Mouse (Mus musculus): Measurements from ENCODE around the gene Zfp566. TPM values are rescaled to one million over a fixed set of nuclear protein-coding genes. Genes with fewer than 3 reads are reported as not detected.
A peak's percentile ranks its signal among the peaks of the same experiment; 100 is the strongest.

The Zfp566 gene
- polyA plus RNA-seq, 1 experiment from 2014 or later: 12.8 TPM

GRCm38 (mm10) chr7:30099297-30099696 is 9.0 kb upstream of the Zfp566 start:
- WGBS: 94% methylated on average over 13 of the region's 13 CpGs
- Histone ChIP-seq H3K27ac (ENCODE audit: low read depth, low read length) (no peak overlapping the region), H3K4me3 (ENCODE audit: low read depth, low read length) (no peak overlapping the region), H3K36me3 (ENCODE audit: control insufficient read depth, insufficient read depth, low read length) (peaks cover 34% of the 10 kb centered on the region), H3K4me2 (ENCODE audit: low read depth, low read length, severe bottlenecking) (no peak overlapping the region), H3K4me1 (replicated peaks; ENCODE audit: control insufficient read depth, insufficient read depth, low read length) (peaks cover 4% of the 10 kb centered on the region; the same call in 1 of the 2 replicates), H3K27me3 (ENCODE audit: control insufficient read depth, insufficient read depth, low read length) (no peaks in the 10 kb centered on the region), H3K9ac (ENCODE audit: low read length) (no peak overlapping the region), H3K9me3 (ENCODE audit: control insufficient read depth, low read length) (peaks cover 17% of the 10 kb centered on the region)
- no peak for ATAC-seq (replicated peaks; ENCODE audit: low FRiP score)
- DNase-seq (ENCODE audit: low spot score): no peak

GRCm38 (mm10) chr7:30095551-30096125 is 5.3 kb upstream of the Zfp566 start:
- H3K9ac ChIP-seq (ENCODE audit: low read length): peak overlapping the region; percentile 96
- DNase-seq (ENCODE audit: low spot score): no peak

GRCm38 (mm10) chr7:30094646-30095429 is 4.5 kb upstream of the Zfp566 start, which contains the start of gene Zfp260:
Gene Zfp260, plus strand, starts transcription at chr7:30094777.
- under 1% methylated on average over 26 of the region's 26 CpGs for WGBS
- peak; percentile 78 for ATAC-seq (replicated peaks; ENCODE audit: low FRiP score)

More at GRCm38 (mm10) chr7:30095551-30096125, 5.3 kb upstream of the Zfp566 start:
- Histone ChIP-seq H3K4me1 (replicated peaks; ENCODE audit: control insufficient read depth, insufficient read depth, low read length) (peaks cover 9% of the 10 kb centered on the region; the same call in 1 of the 2 replicates), H3K27ac (ENCODE audit: low read depth, low read length) (no peak overlapping the region; the same call in 1 of the 2 replicates), H3K4me3 (ENCODE audit: low read depth, low read length) (peak overlapping the region; percentile 60), H3K9me3 (ENCODE audit: control insufficient read depth, low read length) (no peaks in the 10 kb centered on the region), H3K27me3 (ENCODE audit: control insufficient read depth, insufficient read depth, low read length) (no peaks in the 10 kb centered on the region), H3K4me2 (ENCODE audit: low read depth, low read length, severe bottlenecking) (peak overlapping the region; percentile 62), H3K36me3 (ENCODE audit: control insufficient read depth, insufficient read depth, low read length) (peaks cover 8% of the 10 kb centered on the region; the same call in 1 of the 2 replicates)
- no peak for ATAC-seq (replicated peaks; ENCODE audit: low FRiP score)
- WGBS: 10% methylated on average over 5 of the region's 5 CpGs

GRCm38 (mm10) chr7:30093918-30094415 is 3.6 kb upstream of the Zfp566 start:
- 70% methylated on average over 6 of the region's 6 CpGs for WGBS
- peaks cover 5% of the 10 kb centered on the region; the same call in 1 of the 2 replicates for H3K36me3 ChIP-seq (ENCODE audit: control insufficient read depth, insufficient read depth, low read length)
- no peaks in the 10 kb centered on the region for H3K9me3 ChIP-seq (ENCODE audit: control insufficient read depth, low read length)
- peaks cover 13% of the 10 kb centered on the region for H3K4me1 ChIP-seq (replicated peaks; ENCODE audit: control insufficient read depth, insufficient read depth, low read length)
- H3K4me2 ChIP-seq (ENCODE audit: low read depth, low read length, severe bottlenecking): peak overlapping the region; percentile 62; the same call in 1 of the 2 replicates
- no peak for DNase-seq (ENCODE audit: low spot score)
- H3K4me3 ChIP-seq (ENCODE audit: low read depth, low read length): peak overlapping the region; percentile 60
- H3K9ac ChIP-seq (ENCODE audit: low read length): peak overlapping the region; percentile 96
- ATAC-seq (replicated peaks; ENCODE audit: low FRiP score): no peak
- no peak overlapping the region for H3K27ac ChIP-seq (ENCODE audit: low read depth, low read length)
- H3K27me3 ChIP-seq (ENCODE audit: control insufficient read depth, insufficient read depth, low read length): no peaks in the 10 kb centered on the region

More at GRCm38 (mm10) chr7:30094646-30095429, 4.5 kb upstream of the Zfp566 start, which contains the start of gene Zfp260:
- Histone ChIP-seq H3K27ac (ENCODE audit: low read depth, low read length) (peak within 1 kb of the TSS; percentile 97), H3K36me3 (ENCODE audit: control insufficient read depth, insufficient read depth, low read length) (peaks cover 5% of the 10 kb centered on the region; the same call in 1 of the 2 replicates), H3K4me1 (replicated peaks; ENCODE audit: control insufficient read depth, insufficient read depth, low read length) (peaks cover 9% of the 10 kb centered on the region; the same call in 1 of the 2 replicates), H3K9ac (ENCODE audit: low read length) (peak within 1 kb of the TSS; percentile 96), H3K4me2 (ENCODE audit: low read depth, low read length, severe bottlenecking) (peak within 1 kb of the TSS; percentile 62), H3K27me3 (ENCODE audit: control insufficient read depth, insufficient read depth, low read length) (no peaks in the 10 kb centered on the region), H3K9me3 (ENCODE audit: control insufficient read depth, low read length) (no peaks in the 10 kb centered on the region), H3K4me3 (ENCODE audit: low read depth, low read length) (peak within 1 kb of the TSS; percentile 60)
- peak; percentile 96 for DNase-seq (ENCODE audit: low spot score)

DNA sequence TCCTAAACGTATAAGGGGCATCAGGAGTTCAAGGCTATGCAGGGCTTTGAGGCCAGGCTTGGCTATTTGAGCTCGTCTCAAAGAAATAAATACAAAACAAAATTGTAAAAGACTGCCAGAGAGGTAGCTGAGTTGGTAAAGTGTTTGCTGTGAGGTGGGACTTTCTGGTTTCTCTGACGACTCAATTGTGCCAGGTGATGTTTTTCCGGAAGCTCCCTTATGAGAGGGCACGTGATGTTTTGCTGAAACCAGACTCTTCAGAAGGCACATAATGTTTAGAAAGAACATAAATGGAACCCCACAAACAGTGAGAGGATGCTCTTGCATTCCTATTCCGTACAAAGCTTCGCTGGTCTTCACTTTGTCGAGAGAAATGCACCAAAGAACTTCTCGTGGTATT is 2.3 kb upstream of the Zfp566 start:
- Histone ChIP-seq H3K9me3 (ENCODE audit: control insufficient read depth, low read length) (no peaks in the 10 kb centered on the region), H3K4me2 (ENCODE audit: low read depth, low read length, severe bottlenecking) (no peak overlapping the region), H3K27ac (ENCODE audit: low read depth, low read length) (no peak overlapping the region), H3K9ac (ENCODE audit: low read length) (no peak overlapping the region), H3K4me3 (ENCODE audit: low read depth, low read length) (no peak overlapping the region), H3K27me3 (ENCODE audit: control insufficient read depth, insufficient read depth, low read length) (no peaks in the 10 kb centered on the region), H3K36me3 (ENCODE audit: control insufficient read depth, insufficient read depth, low read length) (no peaks in the 10 kb centered on the region), H3K4me1 (replicated peaks; ENCODE audit: control insufficient read depth, insufficient read depth, low read length) (peaks cover 15% of the 10 kb centered on the region)
- 85% methylated on average over 9 of the region's 9 CpGs for WGBS
- ATAC-seq (replicated peaks; ENCODE audit: low FRiP score) (no peak), DNase-seq (ENCODE audit: low spot score) (no peak)

GRCm38 (mm10) chr7:30090970-30091585 is 751 bp upstream of the Zfp566 start:
- DNase-seq (ENCODE audit: low spot score) (no peak), ATAC-seq (replicated peaks; ENCODE audit: low FRiP score) (peak; percentile 5; the same call in 1 of the 2 replicates)
- Histone ChIP-seq H3K27me3 (ENCODE audit: control insufficient read depth, insufficient read depth, low read length) (no peaks in the 10 kb centered on the region), H3K4me2 (ENCODE audit: low read depth, low read length, severe bottlenecking) (peak overlapping the region; percentile 74), H3K4me3 (ENCODE audit: low read depth, low read length) (peak overlapping the region; percentile 66), H3K4me1 (replicated peaks; ENCODE audit: control insufficient read depth, insufficient read depth, low read length) (peaks cover 14% of the 10 kb centered on the region), H3K9me3 (ENCODE audit: control insufficient read depth, low read length) (no peaks in the 10 kb centered on the region), H3K36me3 (ENCODE audit: control insufficient read depth, insufficient read depth, low read length) (peaks cover 3% of the 10 kb centered on the region; the same call in 1 of the 2 replicates), H3K27ac (ENCODE audit: low read depth, low read length) (peak overlapping the region; percentile 37; the same call in 1 of the 2 replicates), H3K9ac (ENCODE audit: low read length) (peak overlapping the region; percentile 80; the same call in 1 of the 2 replicates)
- WGBS: 8% methylated on average over 9 of the region's 9 CpGs

GRCm38 (mm10) chr7:30089405-30089804 is 922 bp downstream of the Zfp566 start:
- Histone ChIP-seq H3K9me3 (ENCODE audit: control insufficient read depth, low read length) (peaks cover 3% of the 10 kb centered on the region; the same call in 1 of the 2 replicates), H3K4me2 (ENCODE audit: low read depth, low read length, severe bottlenecking) (peak overlapping the region; percentile 74), H3K4me1 (replicated peaks; ENCODE audit: control insufficient read depth, insufficient read depth, low read length) (peaks cover 12% of the 10 kb centered on the region), H3K27ac (ENCODE audit: low read depth, low read length) (no peak overlapping the region), H3K27me3 (ENCODE audit: control insufficient read depth, insufficient read depth, low read length) (no peaks in the 10 kb centered on the region), H3K9ac (ENCODE audit: low read length) (peak overlapping the region; percentile 80), H3K36me3 (ENCODE audit: control insufficient read depth, insufficient read depth, low read length) (peaks cover 12% of the 10 kb centered on the region), H3K4me3 (ENCODE audit: low read depth, low read length) (peak overlapping the region; percentile 66)
- DNase-seq (ENCODE audit: low spot score) (no peak), ATAC-seq (replicated peaks; ENCODE audit: low FRiP score) (no peak)
- 21% methylated on average over 6 of the region's 6 CpGs for WGBS

- H3K4me2 ChIP-seq (ENCODE audit: low read depth, low read length, severe bottlenecking): no peak overlapping the region
- H3K27me3 ChIP-seq (ENCODE audit: control insufficient read depth, insufficient read depth, low read length): no peaks in the 10 kb centered on the region
- no peak overlapping the region for H3K9ac ChIP-seq (ENCODE audit: low read length)
- DNase-seq (ENCODE audit: low spot score): no peak
- no peak for ATAC-seq (replicated peaks; ENCODE audit: low FRiP score)
- 96% methylated on average over 9 of the region's 9 CpGs for WGBS
- H3K27ac ChIP-seq (ENCODE audit: low read depth, low read length): no peak overlapping the region
- H3K9me3 ChIP-seq (ENCODE audit: control insufficient read depth, low read length): peaks cover 3% of the 10 kb centered on the region; the same call in 1 of the 2 replicates
- no peak overlapping the region for H3K4me3 ChIP-seq (ENCODE audit: low read depth, low read length)
- peaks cover 8% of the 10 kb centered on the region for H3K4me1 ChIP-seq (replicated peaks; ENCODE audit: control insufficient read depth, insufficient read depth, low read length)
- peaks cover 12% of the 10 kb centered on the region for H3K36me3 ChIP-seq (ENCODE audit: control insufficient read depth, insufficient read depth, low read length)
Measured at GRCm38 (mm10) chr7:30086524-30086923, 3.8 kb downstream of the Zfp566 start.
